Mouse (Mus musculus): ENCODE measurements at regions not wholly inside any gene's neighbourhood (a gene's known extent, or its start where the extent isn't known, plus 50 kb on each side); places are given as distances from the start of the nearest gene placed in this dataset.

DNA sequence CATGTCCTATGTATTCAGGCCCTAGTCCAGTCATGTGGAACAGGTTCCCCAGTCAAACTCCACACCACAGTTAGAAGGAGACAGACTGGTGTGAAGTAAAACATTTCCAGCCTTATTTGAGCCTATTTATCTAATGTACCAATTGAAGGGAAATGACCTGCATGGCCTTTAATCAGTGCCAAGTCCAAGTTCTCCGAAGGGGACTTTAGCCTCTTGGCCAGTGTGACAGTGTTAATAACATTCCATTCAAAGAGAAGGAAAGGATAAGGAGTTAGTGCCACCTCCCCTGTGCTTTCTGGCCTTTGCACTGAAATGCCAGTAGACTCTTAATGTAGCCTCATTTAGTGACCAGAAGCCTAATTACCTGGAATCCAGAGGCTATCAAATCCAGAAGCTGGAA lies 264.2 kb downstream of the Gm10184 start:
- Histone ChIP-seq H3K27ac (ENCODE audit: insufficient read depth, low read depth, low read length, poor library complexity, severe bottlenecking) (no peak overlapping the region), H3K9ac (ENCODE audit: insufficient read depth, low read depth, low read length, poor library complexity, severe bottlenecking) (no peak overlapping the region), H3K4me3 (ENCODE audit: insufficient read depth in 1 of 2, low read depth in 1 of 2, low read length in 2 of 2, poor library complexity in 1 of 2, severe bottlenecking in 1 of 2) (no peak overlapping the region), H3K9me3 (ENCODE audit: control insufficient read depth, insufficient read depth, low read depth, low read length) (no peaks in the 10 kb centered on the region), H3K4me1 (ENCODE audit: control insufficient read depth in 2 of 2, insufficient read depth in 2 of 2, low read length in 2 of 2, poor library complexity in 1 of 2) (no peaks in the 10 kb centered on the region), H3K36me3 (ENCODE audit: control insufficient read depth, insufficient read depth, low read length, poor library complexity, severe bottlenecking) (no peaks in the 10 kb centered on the region)
- TF ChIP-seq HCFC1 (IDR thresholded peaks at IDR 0.05; ENCODE audit: borderline replicate concordance, insufficient read depth, low read length) (no peak), CHD2 (IDR thresholded peaks at IDR 0.05; ENCODE audit: low read depth, low read length) (no peak), MAFK (IDR thresholded peaks at IDR 0.05; ENCODE audit: insufficient read depth, low read depth, low read length) (no peak), ZNF384 (IDR thresholded peaks at IDR 0.05; ENCODE audit: low read depth, low read length) (no peak), ZC3H11A (IDR thresholded peaks at IDR 0.05; ENCODE audit: borderline replicate concordance, low read depth, low read length) (no peak)
- no peak for DNase-seq (ENCODE audit: low read depth, low spot score)
- in situ Hi-C loops (cut with MboI; ENCODE audit: low sequenced_read_pairs in 2 of 2, unreplicated experiment in 2 of 2): no loop called here

Measured in ES-E14 (cell line).